Mouse (Mus musculus): ENCODE measurements around the gene Slc44a3. TPM values are rescaled to one million over a fixed set of nuclear protein-coding genes. Genes with fewer than 3 reads are reported as not detected.

Gene Slc44a3
- total RNA-seq, 2 experiments from 2014 or later, result not detected

GRCm38 (mm10) chr3:121430289-121430936 is 101.8 kb downstream of the Slc44a3 start:
- no peak for DNase-seq (ENCODE audit: extremely low spot score in 1 of 2, low spot score in 1 of 2)

- no peak for DNase-seq (ENCODE audit: extremely low spot score in 1 of 2, low spot score in 1 of 2)
Measured at GRCm38 (mm10) chr3:121429469-121429868, 102.7 kb downstream of the Slc44a3 start.

DNA sequence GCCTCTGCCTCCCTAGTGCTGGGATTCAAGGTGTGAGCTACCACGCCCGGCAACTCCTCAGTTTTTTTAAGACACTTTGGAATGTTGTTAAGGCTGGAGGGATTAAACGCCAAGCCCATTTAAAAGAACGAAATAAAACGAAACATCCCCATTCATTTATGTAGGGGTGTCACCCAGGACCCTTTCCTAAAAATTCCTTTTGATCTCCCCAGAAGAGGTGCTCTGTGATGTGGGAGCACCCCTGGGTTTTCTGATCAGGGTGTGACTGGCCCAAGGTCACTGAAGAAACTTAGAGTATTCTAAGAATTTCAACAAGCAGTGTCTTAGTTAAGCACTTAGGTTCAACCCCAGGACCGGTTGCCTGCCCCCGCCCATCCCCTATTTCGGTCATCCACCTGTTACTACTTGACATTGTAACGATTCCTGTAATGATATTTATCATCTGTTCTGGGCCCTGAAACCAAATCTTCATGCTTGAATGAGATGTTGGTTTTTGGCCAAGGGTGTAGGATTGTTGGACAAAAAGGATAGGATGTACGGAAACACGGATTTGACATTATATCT is 103.4 kb downstream of the Slc44a3 start:
- DNase-seq (ENCODE audit: extremely low spot score in 1 of 2, low spot score in 1 of 2), result no peak

DNA sequence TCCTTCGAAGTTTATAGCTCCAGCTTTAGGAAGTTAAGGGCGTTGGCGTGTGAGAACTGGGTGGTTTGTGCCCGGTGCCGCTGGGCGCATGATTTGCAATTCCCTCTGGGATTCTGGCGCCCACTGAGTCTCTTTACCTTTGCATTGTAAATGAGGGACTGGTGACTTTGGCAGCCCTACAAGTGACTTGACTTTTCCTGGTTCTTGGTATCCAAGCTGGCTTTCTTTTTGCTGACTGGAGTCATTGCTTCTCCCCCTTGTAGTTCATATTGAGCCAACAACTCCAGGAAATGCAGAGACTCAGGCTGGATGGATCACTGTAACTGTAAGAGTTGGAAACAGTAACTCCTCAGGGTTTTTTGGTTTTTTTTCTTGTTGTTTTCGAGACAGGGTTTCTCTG is 104.0 kb downstream of the Slc44a3 start:
- DNase-seq (ENCODE audit: extremely low spot score in 1 of 2, low spot score in 1 of 2), result no peak

DNA sequence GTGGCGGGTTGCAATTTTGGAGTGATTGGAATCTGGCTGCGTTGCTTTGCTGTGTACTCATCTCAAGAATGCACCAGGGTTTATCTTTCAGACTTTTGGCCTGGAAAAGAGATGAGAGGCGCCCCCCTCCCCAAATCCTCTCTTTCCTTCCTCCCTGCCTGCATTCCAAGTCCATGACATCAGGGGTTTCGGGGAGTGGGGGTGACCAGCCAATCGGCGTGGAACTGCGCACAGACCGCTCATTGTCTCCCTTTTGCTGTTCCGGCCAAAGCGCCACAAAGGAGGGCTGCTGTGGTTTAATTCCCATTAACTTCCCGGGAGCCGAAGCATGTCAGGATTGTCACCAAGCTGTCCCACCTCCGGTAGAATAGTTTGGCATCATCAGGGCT is 104.7 kb downstream of the Slc44a3 start:
- peak; percentile 31 to 41 for DNase-seq (ENCODE audit: extremely low spot score in 1 of 2, low spot score in 1 of 2)

- DNase-seq (ENCODE audit: extremely low spot score in 1 of 2, low spot score in 1 of 2), result peak; percentile 59 to 71
Measured at GRCm38 (mm10) chr3:121426621-121427519, 105.3 kb downstream of the Slc44a3 start.

GRCm38 (mm10) chr3:121425861-121426620 is 106.2 kb downstream of the Slc44a3 start, which contains the start of gene Cnn3:
Gene Cnn3, plus strand, starts transcription at chr3:121426497.
- peak; percentile 70 to 76 for DNase-seq (ENCODE audit: extremely low spot score in 1 of 2, low spot score in 1 of 2)

- no peak for DNase-seq (ENCODE audit: extremely low spot score in 1 of 2, low spot score in 1 of 2)
Measured at GRCm38 (mm10) chr3:121422405-121422804, 109.8 kb downstream of the Slc44a3 start.

DNA sequence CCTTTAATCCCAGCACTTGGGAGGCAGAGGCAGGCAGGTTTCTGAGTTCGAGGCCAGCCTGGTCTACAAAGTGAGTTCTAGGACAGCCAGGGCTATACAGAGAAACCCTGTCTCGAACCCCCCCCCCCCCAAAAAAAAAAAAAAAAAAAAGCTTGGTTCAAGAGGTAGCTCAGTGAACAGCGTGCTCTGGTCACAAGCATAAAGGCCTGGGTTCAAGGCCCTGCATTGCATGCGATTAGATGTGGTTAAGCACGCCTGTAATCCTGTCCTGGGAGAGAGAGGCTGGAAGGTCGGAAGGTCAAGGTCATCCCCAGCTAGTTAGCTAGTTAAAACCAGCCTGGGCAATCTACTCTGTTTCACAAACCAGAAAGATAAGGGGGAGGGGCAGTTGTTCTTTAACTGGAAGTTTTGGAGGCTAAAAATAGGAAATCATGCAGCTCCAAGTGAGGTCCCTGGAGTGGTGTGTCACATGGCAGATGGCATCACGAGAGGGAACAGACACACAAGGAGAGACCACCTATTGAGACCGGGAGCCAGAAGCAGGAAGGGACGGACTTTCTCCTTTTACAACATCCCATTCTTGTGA is 113.3 kb downstream of the Slc44a3 start:
- no peak for DNase-seq (ENCODE audit: extremely low spot score in 1 of 2, low spot score in 1 of 2)

GRCm38 (mm10) chr3:121418251-121418601 is 114.0 kb downstream of the Slc44a3 start:
- no peak for DNase-seq (ENCODE audit: extremely low spot score in 1 of 2, low spot score in 1 of 2)

GRCm38 (mm10) chr3:121417379-121418250 is 114.6 kb downstream of the Slc44a3 start:
- DNase-seq (ENCODE audit: extremely low spot score in 1 of 2, low spot score in 1 of 2), result no peak

DNA sequence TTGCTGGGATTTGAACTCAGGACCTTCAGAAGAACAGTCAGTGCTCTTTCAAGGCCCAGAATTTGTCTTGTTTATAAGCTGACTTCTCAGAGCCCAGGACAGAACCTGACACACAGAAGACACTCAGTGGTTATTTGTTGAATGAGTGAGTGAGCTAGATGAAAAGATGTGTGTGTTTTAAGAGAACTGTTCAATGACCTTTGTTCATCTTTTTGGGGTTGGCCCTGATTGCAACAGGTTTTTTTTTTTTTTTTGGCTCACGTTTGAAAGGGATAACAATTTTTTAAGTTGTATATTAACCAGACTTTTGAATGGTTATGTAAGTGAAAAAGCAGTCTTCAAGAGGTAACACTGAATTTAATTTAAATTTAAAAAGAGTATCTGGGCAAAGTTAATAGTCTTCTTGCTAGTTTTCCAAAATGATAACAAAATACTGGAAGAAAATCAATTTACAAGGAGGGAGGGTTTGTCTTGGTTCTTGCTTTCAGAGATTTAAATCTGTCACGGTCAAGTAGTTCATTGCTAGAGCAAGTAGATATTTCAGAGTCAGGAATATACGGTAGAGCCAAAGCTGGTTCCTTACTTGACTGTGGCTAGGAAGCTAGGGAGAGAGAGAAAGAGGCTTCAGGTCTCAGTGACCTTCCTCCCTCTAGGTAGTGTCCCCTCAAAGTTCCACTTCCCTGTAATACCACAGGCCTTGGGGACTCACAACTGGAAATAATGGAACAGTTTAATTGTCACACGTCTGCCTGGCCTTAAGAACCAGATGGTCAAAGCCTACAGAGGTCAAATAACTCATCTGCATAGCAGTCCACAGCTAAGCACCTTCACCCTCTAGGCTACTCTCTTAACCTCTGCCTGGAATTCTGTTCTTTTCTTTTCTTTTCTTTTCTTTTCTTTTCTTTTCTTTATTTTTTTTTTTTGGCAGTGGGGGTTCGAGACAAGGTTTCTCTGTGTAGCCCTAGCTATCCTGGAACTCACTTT is 115.7 kb downstream of the Slc44a3 start:
- DNase-seq (ENCODE audit: extremely low spot score in 1 of 2, low spot score in 1 of 2), result no peak

- DNase-seq (ENCODE audit: extremely low spot score in 1 of 2, low spot score in 1 of 2), result no peak
Measured at GRCm38 (mm10) chr3:121411450-121411849, 120.8 kb downstream of the Slc44a3 start.

Other genes starting within 250 kb of the Slc44a3 start
- gene Tmem56, start 249.3 kb downstream of the Slc44a3 start, total RNA-seq (2021), result 10 to 100 TPM; 28.1 to 29.3 TPM
- gene Alg14, start 240.6 kb downstream of the Slc44a3 start, total RNA-seq (2021), result 10 to 100 TPM; 12.3 to 13.3 TPM
- 100 to 1,000 TPM; 109 TPM for gene Cnn3, start 105.9 kb downstream of the Slc44a3 start, total RNA-seq (2021)
- gene 4930432M17Rik, start 138.4 kb upstream of the Slc44a3 start, total RNA-seq (2021), result not detected
- 10 to 100 TPM; 46.4 to 55.8 TPM for gene F3, start 191.1 kb upstream of the Slc44a3 start, total RNA-seq (2021)

Data from layer of hippocampus, postnatal 25 days (tissue).